Mouse (Mus musculus): ENCODE results near the gene Plgrkt. TPM values are rescaled to one million over a fixed set of nuclear protein-coding genes. Genes with fewer than 3 reads are reported as not detected.

The Plgrkt gene
- polyA plus RNA-seq, 1 experiment from 2014 or later: 41.2 TPM

- Histone ChIP-seq H3K27ac (replicated peaks) (no peak overlapping the region), H3K36me3 (peaks cover 53% of the 10 kb centered on the region), H3K9ac (no peak overlapping the region), H3K4me1 (no peaks in the 10 kb centered on the region), H3K4me2 (no peak overlapping the region), H3K27me3 (replicated peaks) (no peaks in the 10 kb centered on the region), H3K4me3 (no peak overlapping the region), H3K9me3 (peaks cover 12% of the 10 kb centered on the region; the same call in 1 of the 2 replicates)
- ATAC-seq (ENCODE audit: extremely low read depth, insufficient number of reproducible peaks, low FRiP score, low TSS enrichment): no peak
- 77% methylated on average over 7 of the region's 7 CpGs for WGBS
These were observed 54.5 kb downstream of the Plgrkt start for GRCm38 (mm10) chr19:29312661-29313060.

- Histone ChIP-seq H3K9me3 (peaks cover 12% of the 10 kb centered on the region; the same call in 1 of the 2 replicates), H3K4me3 (no peak overlapping the region), H3K4me1 (no peaks in the 10 kb centered on the region), H3K9ac (no peak overlapping the region), H3K27me3 (replicated peaks) (no peaks in the 10 kb centered on the region), H3K4me2 (no peak overlapping the region), H3K36me3 (peaks cover 53% of the 10 kb centered on the region), H3K27ac (replicated peaks) (no peak overlapping the region)
- WGBS: 87% methylated on average over 8 of the region's 8 CpGs
- no peak for ATAC-seq (ENCODE audit: extremely low read depth, insufficient number of reproducible peaks, low FRiP score, low TSS enrichment)
These were observed 55.4 kb downstream of the Plgrkt start for GRCm38 (mm10) chr19:29311791-29312190.

- Histone ChIP-seq H3K27me3 (replicated peaks) (no peaks in the 10 kb centered on the region), H3K27ac (replicated peaks) (no peak overlapping the region), H3K9ac (no peak overlapping the region), H3K4me3 (no peak overlapping the region), H3K9me3 (no peaks in the 10 kb centered on the region), H3K36me3 (peaks cover 50% of the 10 kb centered on the region), H3K4me1 (no peaks in the 10 kb centered on the region), H3K4me2 (no peak overlapping the region)
- ATAC-seq (ENCODE audit: extremely low read depth, insufficient number of reproducible peaks, low FRiP score, low TSS enrichment): no peak
These were observed 58.4 kb downstream of the Plgrkt start for GRCm38 (mm10) chr19:29308832-29309231.

- Histone ChIP-seq H3K9ac (no peak overlapping the region), H3K36me3 (peaks cover 67% of the 10 kb centered on the region), H3K4me2 (no peak overlapping the region), H3K27me3 (replicated peaks) (no peaks in the 10 kb centered on the region), H3K27ac (replicated peaks) (no peak overlapping the region), H3K4me1 (no peaks in the 10 kb centered on the region), H3K9me3 (no peaks in the 10 kb centered on the region), H3K4me3 (no peak overlapping the region)
- ATAC-seq (ENCODE audit: extremely low read depth, insufficient number of reproducible peaks, low FRiP score, low TSS enrichment): no peak
- 88% methylated on average over 2 of the region's 2 CpGs for WGBS
These were observed 65.1 kb downstream of the Plgrkt start for GRCm38 (mm10) chr19:29302119-29302518.

- H3K27ac ChIP-seq (replicated peaks): no peak overlapping the region
- no peaks in the 10 kb centered on the region for H3K9me3 ChIP-seq
- 87% methylated on average over 13 of the region's 13 CpGs for WGBS
- H3K27me3 ChIP-seq (replicated peaks): no peaks in the 10 kb centered on the region
- no peak overlapping the region for H3K4me3 ChIP-seq
- no peak overlapping the region for H3K9ac ChIP-seq
- no peaks in the 10 kb centered on the region for H3K4me1 ChIP-seq
- H3K4me2 ChIP-seq: no peak overlapping the region
- no peak for ATAC-seq (ENCODE audit: extremely low read depth, insufficient number of reproducible peaks, low FRiP score, low TSS enrichment)
- H3K36me3 ChIP-seq: peaks cover 72% of the 10 kb centered on the region
These were observed 66.3 kb downstream of the Plgrkt start for GRCm38 (mm10) chr19:29300919-29301318.

Other genes starting within 250 kb of the Plgrkt start
- gene Jak2, start 115.6 kb downstream of the Plgrkt start, polyA plus RNA-seq (2015; fragmentation: Nextera tagmentation; extraction: Ambion mirVana): 5.3 and 5.5 TPM in 2 replicates
- gene Insl6, start 42.0 kb downstream of the Plgrkt start, polyA plus RNA-seq (2015; fragmentation: Nextera tagmentation; extraction: Ambion mirVana): 2.9 and 5.0 TPM in 2 replicates
- gene Rln1, start 32.7 kb downstream of the Plgrkt start, polyA plus RNA-seq (2015; fragmentation: Nextera tagmentation; extraction: Ambion mirVana): 0.33 TPM in 1 of 2 replicates, not detected in the other
- 0.18 and 0.28 TPM in 2 replicates for gene Cd274, start 65 bp upstream of the Plgrkt start, polyA plus RNA-seq (2015; fragmentation: Nextera tagmentation; extraction: Ambion mirVana)
- not detected in 2 replicates for gene Pdcd1lg2, start 43.5 kb upstream of the Plgrkt start, polyA plus RNA-seq (2015; fragmentation: Nextera tagmentation; extraction: Ambion mirVana)
- 6.5 and 6.7 TPM in 2 replicates for gene Ric1, start 154.9 kb upstream of the Plgrkt start, polyA plus RNA-seq (2015; fragmentation: Nextera tagmentation; extraction: Ambion mirVana)